Mouse (Mus musculus) CD8-positive naive resting alpha-beta T cell, adult 2 months (primary cell): Measurements from ENCODE around the gene Gm13306.
"Not testable (repeated sequence)": the region's sequence is repeated elsewhere in the genome, so short reads cannot be mapped to it uniquely, and the experiment has no call there.

Experiments
- DNase-seq, 2 experiments: peaks; one replicate each; pipeline ENCODE4 v3.0.0; 2022; ENCODE audit warnings: low read depth in 2 of 2, low spot score in 2 of 2

Gm13306 gene

DNA sequence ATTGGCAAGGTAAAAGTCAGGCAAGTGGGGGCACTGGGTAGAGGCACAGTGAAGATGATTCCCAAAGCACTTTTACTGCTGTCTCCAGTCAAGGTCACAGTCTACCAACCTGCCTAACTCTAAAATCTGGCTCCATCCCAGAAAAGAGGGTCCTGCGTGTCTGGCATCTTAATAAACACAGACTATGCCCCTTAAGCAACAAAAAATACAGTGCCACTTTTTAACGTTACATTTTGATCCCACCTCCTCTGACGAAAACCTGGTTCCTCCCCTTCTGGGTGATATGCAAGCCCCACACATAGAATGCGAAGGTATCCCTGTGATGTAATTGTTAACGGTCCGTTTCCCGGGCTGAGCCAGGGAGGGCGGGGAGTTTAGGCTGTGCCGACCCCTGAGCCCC lies at the start of gene Gm13306:
Gene Gm13306, plus strand, starts transcription at position 301 of the 400 bp plus-strand sequence.
- not testable (repeated sequence) for DNase-seq

DNA sequence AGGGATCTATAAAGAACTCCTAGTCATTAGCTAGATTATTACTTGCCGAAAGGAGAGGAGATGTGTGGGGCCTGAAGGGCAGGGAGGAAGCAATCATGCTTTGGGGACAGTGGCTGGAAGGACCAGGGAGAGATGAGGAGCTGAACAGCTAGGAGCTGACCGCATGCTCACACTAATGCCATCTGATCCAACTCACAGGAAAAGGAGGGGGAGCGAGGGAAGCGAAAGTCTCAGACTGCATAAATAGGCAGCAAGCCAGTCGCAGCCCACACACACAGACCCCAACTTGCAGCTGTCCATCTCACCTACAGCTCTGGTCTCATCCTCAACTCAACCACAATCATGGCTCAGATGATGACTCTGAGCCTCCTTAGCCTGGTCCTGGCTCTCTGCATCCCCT lies 38.7 kb upstream of the Gm13306 start, which contains the start of gene Gm13304:
Gene Gm13304, plus strand, starts transcription at position 301 of the 400 bp plus-strand sequence.
- DNase-seq, result not testable (repeated sequence)

DNA sequence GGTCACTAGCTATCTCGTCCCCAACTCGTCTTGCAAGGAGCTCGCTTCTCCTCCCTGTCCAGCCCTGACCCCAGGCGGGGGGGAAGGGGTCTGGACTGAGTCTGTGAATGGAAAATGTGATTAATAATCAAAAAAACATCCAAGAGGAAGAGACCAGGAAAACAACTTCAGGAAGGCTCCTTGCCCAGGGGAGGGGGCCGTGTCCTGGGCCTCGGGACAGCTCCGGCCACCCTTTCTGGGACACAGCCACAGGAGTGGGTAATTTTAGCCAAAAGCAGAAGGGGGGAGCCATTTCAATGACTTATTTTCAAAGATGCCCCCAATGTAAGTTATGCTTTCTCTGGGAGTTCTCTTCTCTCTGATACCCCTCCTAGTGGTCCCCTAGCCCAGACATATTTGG lies 15.3 kb downstream of the Gm13306 start, which contains the start of gene Gm13305:
Gene Gm13305, minus strand, starts transcription at position 101 of the 400 bp plus-strand sequence.
- DNase-seq, result not testable (repeated sequence)

DNA sequence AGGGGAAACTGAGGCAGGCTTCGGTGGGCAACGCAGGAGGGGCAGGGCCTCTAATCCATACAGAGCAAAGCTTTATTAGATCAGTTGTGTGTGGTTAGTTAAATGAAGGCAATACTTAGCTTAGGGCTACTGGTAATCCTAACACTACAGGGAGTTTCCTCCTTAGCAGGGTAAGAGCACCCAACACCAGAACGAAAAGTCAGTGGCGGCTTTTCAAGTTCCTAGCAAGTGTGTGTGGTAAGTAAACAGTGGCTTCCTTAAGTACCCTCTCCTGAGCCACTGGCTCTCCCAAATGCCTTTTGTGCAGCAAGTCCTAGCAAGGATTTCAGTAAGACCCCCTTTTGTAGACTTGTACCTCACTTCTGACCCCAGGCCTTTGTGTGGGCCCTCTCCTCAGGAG lies 25.0 kb downstream of the Gm13306 start:
- DNase-seq, result not testable (repeated sequence)

DNA sequence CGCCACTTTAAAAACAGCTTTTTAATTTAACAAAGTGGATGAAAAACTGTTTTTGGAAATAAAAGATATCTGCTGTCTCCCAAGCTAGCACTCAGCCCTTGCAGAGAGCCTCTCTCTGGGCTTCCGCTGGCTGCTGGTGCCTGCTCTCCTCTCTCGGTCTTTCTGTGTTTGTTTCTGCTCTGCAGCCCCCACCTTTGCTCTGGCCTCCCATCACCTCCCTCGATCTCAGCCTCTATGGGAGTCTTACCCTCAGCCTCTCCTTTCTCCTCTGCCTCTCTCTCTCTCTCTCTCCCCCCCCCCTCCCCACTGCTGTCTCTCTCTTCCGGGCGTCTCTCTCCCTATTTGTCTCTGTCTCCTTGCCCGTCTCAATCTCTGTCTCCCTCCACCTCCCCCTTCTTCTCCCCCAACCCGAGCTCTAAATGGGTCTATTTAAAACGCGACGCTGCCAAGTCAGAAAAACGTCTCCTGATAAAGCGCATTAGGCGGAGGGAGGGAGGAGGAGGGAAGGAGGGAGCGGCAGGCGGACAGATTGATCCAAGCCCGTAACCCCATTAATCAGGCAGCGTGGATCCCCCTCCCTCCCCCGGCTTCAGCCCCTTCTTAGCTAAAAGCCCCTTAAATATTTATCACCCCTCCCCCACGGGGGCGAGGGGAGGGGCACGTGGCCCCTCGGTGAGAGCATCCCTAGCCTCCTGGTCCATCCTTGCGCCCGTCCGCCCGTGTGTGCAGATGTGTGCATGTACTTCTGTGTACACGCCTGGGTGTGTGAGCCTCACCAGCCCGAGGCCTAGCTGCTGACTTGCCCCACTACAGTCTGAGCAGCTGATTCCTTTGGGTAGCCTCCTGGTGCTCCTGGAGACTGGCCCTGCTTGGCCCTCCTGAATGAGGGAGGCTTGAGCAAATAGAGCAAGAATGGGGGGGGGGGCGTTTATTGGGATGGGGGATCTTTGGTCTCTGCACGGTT lies 30.3 kb downstream of the Gm13306 start:
- not testable (repeated sequence) for DNase-seq

DNA sequence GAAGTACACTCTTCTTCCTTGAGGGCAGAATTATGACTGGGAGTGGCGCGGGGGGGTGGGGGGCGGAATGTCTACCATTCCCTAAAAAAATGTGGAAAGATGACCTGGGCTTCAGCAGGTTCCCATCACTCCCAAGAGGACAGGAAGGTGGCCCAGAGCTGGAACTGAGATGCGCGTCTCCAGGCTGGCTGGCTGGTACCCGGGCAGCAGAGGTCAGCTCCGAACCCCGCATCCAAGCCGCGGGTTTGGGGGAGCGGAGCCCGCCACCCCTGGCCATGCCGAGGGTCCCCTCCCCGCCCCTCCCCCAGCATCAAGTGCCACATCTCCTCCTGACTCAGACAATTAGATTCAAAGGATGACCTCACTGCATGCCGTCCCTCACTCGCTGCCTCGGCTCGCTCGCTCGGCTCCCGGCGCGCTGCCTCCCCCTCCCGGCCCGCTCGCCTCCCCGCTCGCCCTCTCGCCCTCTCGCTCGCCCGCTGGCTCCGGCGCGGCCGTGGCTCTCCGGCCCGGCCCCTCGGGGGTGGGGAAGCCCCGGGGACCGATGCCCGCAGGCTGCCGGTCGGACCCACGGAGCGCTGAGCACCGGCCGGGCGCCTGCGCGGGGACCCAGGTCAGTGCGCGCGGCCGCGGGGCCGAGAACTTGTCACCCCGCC lies 31.2 kb downstream of the Gm13306 start:
- DNase-seq, result not testable (repeated sequence)

DNA sequence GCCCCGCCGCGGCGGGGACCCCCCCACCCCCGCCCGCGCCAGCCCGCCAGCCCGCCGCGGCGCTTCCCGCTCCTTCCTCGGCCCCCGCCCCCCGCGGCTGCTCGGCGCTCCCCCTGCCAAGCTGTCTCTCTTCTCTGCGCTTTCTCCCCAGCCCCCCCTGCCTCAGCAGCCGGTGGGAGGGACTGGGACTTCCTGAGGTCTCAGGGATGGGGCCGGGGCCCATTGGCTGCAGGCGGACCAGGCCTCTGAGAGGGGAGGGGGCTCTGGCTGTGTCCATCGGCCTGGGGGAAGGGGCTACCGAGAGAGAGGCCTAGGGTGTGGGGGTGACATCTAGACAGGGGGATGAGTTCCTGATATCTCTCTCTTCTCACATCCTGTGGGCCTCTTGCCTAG lies 31.7 kb downstream of the Gm13306 start:
- DNase-seq, result not testable (repeated sequence)
